Mouse (Mus musculus): ENCODE results near the gene Abhd8.
A peak's percentile ranks its signal among the peaks of the same experiment; 100 is the strongest.

Abhd8 gene

GRCm38 (mm10) chr8:71463188-71464033 is at the start of gene Abhd8:
Abhd8 (minus strand) TSS chr8:71463655.
- peak; percentile 97 for DNase-seq

GRCm38 (mm10) chr8:71511644-71512043 is 48.2 kb upstream of the Abhd8 start, which contains the start of gene Plvap:
Plvap (minus strand) TSS chr8:71511752.
- no peak for DNase-seq

- no peak for DNase-seq
Observed at GRCm38 (mm10) chr8:71509316-71509715, 45.9 kb upstream of the Abhd8 start.

GRCm38 (mm10) chr8:71507589-71508104 is 44.2 kb upstream of the Abhd8 start:
- DNase-seq, result peak; percentile 90

- no peak for DNase-seq
Observed at GRCm38 (mm10) chr8:71505979-71506378, 42.5 kb upstream of the Abhd8 start.

- DNase-seq, result no peak
Observed at GRCm38 (mm10) chr8:71505326-71505725, 41.9 kb upstream of the Abhd8 start.

GRCm38 (mm10) chr8:71504349-71504748 is 40.9 kb upstream of the Abhd8 start:
- DNase-seq, result no peak

GRCm38 (mm10) chr8:71498816-71499690 is 35.6 kb upstream of the Abhd8 start:
- no peak for DNase-seq

GRCm38 (mm10) chr8:71497881-71498501 is 34.5 kb upstream of the Abhd8 start:
- no peak for DNase-seq

- DNase-seq, result no peak
Observed at GRCm38 (mm10) chr8:71497077-71497645, 33.7 kb upstream of the Abhd8 start.

- DNase-seq, result peak; percentile 66
Observed at GRCm38 (mm10) chr8:71496481-71496880, 33.0 kb upstream of the Abhd8 start.

- no peak for DNase-seq
Observed at GRCm38 (mm10) chr8:71495811-71496210, 32.4 kb upstream of the Abhd8 start.

- peak; percentile 82 for DNase-seq
Observed at GRCm38 (mm10) chr8:71495039-71495438, 31.6 kb upstream of the Abhd8 start.

GRCm38 (mm10) chr8:71488454-71488853 is 25.0 kb upstream of the Abhd8 start:
- DNase-seq, result peak; percentile 74

- DNase-seq, result peak; percentile 72
Observed at GRCm38 (mm10) chr8:71487691-71488445, 24.4 kb upstream of the Abhd8 start, which contains the start of gene Gtpbp3. Gtpbp3 (plus strand) TSS chr8:71488103.

GRCm38 (mm10) chr8:71486136-71486529 is 22.7 kb upstream of the Abhd8 start:
- no peak for DNase-seq

GRCm38 (mm10) chr8:71485142-71486135 is 22.0 kb upstream of the Abhd8 start, which contains the start of gene Ano8:
Ano8 (minus strand) TSS chr8:71485963.
- DNase-seq, result peak; percentile 84

- DNase-seq, result no peak
Observed at GRCm38 (mm10) chr8:71484736-71485135, 21.3 kb upstream of the Abhd8 start.

- DNase-seq, result no peak
Observed at GRCm38 (mm10) chr8:71483932-71484331, 20.5 kb upstream of the Abhd8 start.

- no peak for DNase-seq
Observed at GRCm38 (mm10) chr8:71478943-71479342, 15.5 kb upstream of the Abhd8 start.

All from right cerebral cortex, postnatal 4 days (tissue).